Mouse (Mus musculus): Measurements from ENCODE around the gene Gpx8.

GRCm38 (mm10) chr13:113046211-113046883, at the start of gene Gpx8:
- TF ChIP-seq CTCF (IDR thresholded peaks at IDR 0.05; ENCODE audit: extremely low read depth, insufficient read depth, low read length) (peak; percentile 50), POLR2A (IDR thresholded peaks at IDR 0.05; ENCODE audit: extremely low read depth, insufficient read depth, low read length) (no peak)
